Mouse (Mus musculus) bone marrow, adult 2 months (tissue): ENCODE data around the gene Rpl6.

Source experiments
- CTCF ChIP-seq: fragments of 200-500 bp; IDR thresholded peaks from 2 replicates; pipeline ENCODE4 v1.5.1; 2011; ENCODE audit warnings: low read length, control low read depth; ENCODE audit not compliant: control insufficient read depth, insufficient read depth
- POLR2A ChIP-seq: fragments of 200-500 bp; IDR thresholded peaks from 2 replicates; pipeline ENCODE4 v1.6.1; 2011; ENCODE audit warnings: low read depth, mild to moderate bottlenecking, control low read depth, low read length, borderline replicate concordance; ENCODE audit not compliant: control insufficient read depth

- TF ChIP-seq CTCF (no peak), POLR2A (no peak)
Observed at GRCm38 (mm10) chr5:121158966-121159365, 45.3 kb upstream of the Rpl6 start.
